Mouse (Mus musculus) lung, embryonic 14.5 days (tissue): ENCODE results near the gene Dcaf6. TPM values are rescaled to one million over a fixed set of nuclear protein-coding genes. Genes with fewer than 3 reads are reported as not detected.

Experiments used
- ATAC-seq: fragments of 200-750 bp; cut with Nextera tagmentation; 2 replicates; pipeline ENCODE4 v1.8.0; 2017; ENCODE audit warnings: mild to moderate bottlenecking, moderate TSS enrichment, moderate library complexity; ENCODE audit not compliant: insufficient read depth
- DNase-seq: peaks from one replicate; pipeline ENCODE4 v3.0.0-alpha.2; 2015
- H3K27ac ChIP-seq: fragments of 300-500 bp; sonication (generic); 2 replicates; pipeline ENCODE4 v1.5.1; 2014; ENCODE audit warnings: low read depth, mild to moderate bottlenecking, moderate library complexity
- H3K27me3 ChIP-seq: fragments of 300-500 bp; sonication (generic); 2 replicates; pipeline ENCODE4 v1.6.1; 2014; ENCODE audit warnings: low read length, control low read depth; ENCODE audit not compliant: insufficient read depth
- H3K36me3 ChIP-seq: fragments of 300-500 bp; sonication (generic); 2 replicates; pipeline ENCODE4 v1.6.1; 2014; ENCODE audit warnings: control low read depth; ENCODE audit not compliant: insufficient read depth
- H3K4me1 ChIP-seq: fragments of 300-500 bp; sonication (generic); 2 replicates; pipeline ENCODE4 v1.6.1; 2014; ENCODE audit warnings: antibody characterized with exemption, control low read depth; ENCODE audit not compliant: insufficient read depth
- H3K4me2 ChIP-seq: fragments of 300-500 bp; sonication (generic); 2 replicates; pipeline ENCODE4 v1.6.1; 2014; ENCODE audit warnings: mild to moderate bottlenecking
- H3K4me3 ChIP-seq: fragments of 300-500 bp; sonication (generic); 2 replicates; pipeline ENCODE4 v1.5.1; 2014; ENCODE audit warnings: low read depth, low read length
- H3K9ac ChIP-seq: fragments of 300-500 bp; sonication (generic); 2 replicates; pipeline ENCODE4 v1.6.1; 2014
- H3K9me3 ChIP-seq: fragments of 300-500 bp; sonication (generic); 2 replicates; pipeline ENCODE4 v1.6.1; 2016; ENCODE audit warnings: low read depth, low read length, control low read depth
- CTCF ChIP-seq: IDR thresholded peaks from 2 replicates; pipeline ENCODE4 v1.5.1; 2016; ENCODE audit warnings: antibody characterized with exemption, low read depth
- WGBS: fragments of 180-500 bp; shearing (Covaris S2); extraction: QIAGEN DNeasy Blood & Tissue Kit; methylation state at CpG from one replicate; pipeline ENCODE4 v1.1.7; 2014; 5-methylcytosine and 5-hydroxymethylcytosine counted together
- polyA plus RNA-seq: library from polyadenylated mRNA; unstranded; fragments of >200 nt; fragmentation: Nextera tagmentation; extraction: Ambion mirVana; gene quantifications from 2 replicates; pipeline ENCODE4 v1.2.1, GENCODE M21; 2014

Gene Dcaf6
- polyA plus RNA-seq, 1 experiment from 2014 or later, result 12.7 TPM

DNA sequence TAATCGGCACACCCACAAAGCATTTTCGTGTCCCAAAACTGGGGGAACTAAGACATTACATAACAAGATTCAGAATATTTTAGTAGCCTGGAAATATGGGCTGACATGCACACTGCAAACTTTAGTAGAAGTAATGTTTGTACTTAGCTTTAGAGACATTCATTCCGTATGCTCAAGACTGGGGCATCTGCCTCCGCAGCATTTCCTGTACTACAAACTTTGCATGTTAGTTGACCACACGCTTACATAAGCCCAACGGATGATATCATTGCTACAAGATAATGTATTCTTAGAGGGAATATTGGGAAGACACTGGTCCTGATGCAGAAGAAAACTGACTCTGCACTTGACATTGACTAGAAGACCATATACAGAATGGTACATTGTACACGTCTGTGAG lies 155.9 kb downstream of the Dcaf6 start:
- Histone ChIP-seq H3K27me3 (no peaks in the 10 kb centered on the region), H3K27ac (no peak overlapping the region), H3K9me3 (no peaks in the 10 kb centered on the region), H3K4me3 (no peak overlapping the region), H3K9ac (no peak overlapping the region), H3K4me1 (0 out of 2 replicates have a peak, but pooled peaks cover 8% of the 10 kb centered on the region), H3K4me2 (no peak overlapping the region), H3K36me3 (peaks cover 16% of the 10 kb centered on the region; the same call in 1 of the 2 replicates)
- no peak for TF ChIP-seq CTCF
- ATAC-seq (no peak), DNase-seq (no peak)
- WGBS, result 85% methylated on average over 7 of the region's 7 CpGs

DNA sequence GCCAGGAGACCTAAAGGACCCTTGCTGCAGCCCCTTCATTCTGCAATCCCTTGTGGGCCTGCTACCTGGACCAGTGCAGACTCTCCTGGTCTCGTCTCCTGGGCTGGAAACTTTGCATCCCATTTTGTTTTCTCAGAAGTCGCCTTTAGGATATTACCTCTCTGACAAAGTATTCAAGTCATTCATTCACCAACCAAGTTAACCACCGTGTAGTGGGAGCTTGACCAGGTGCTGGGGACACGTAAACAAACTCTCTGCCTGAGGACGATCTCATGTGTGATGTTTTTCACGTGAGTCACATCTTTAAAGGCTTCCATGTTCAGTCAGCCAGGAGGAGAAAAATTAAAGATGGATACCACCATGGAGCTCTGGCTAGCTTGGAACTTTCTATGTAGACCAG lies 157.1 kb downstream of the Dcaf6 start:
- H3K36me3 ChIP-seq, result peaks cover 16% of the 10 kb centered on the region; the same call in 1 of the 2 replicates
- no peaks in the 10 kb centered on the region for H3K9me3 ChIP-seq
- H3K9ac ChIP-seq, result no peak overlapping the region
- 65% methylated on average over 6 of the region's 6 CpGs for WGBS
- no peak overlapping the region for H3K4me2 ChIP-seq
- H3K27ac ChIP-seq, result 0 out of 2 replicates have a peak overlapping the region, but pooled peaks have one; percentile 13
- TF ChIP-seq CTCF, result no peak
- no peaks in the 10 kb centered on the region for H3K27me3 ChIP-seq
- no peak; the same call in 1 of the 2 replicates for ATAC-seq
- DNase-seq, result no peak
- no peak overlapping the region for H3K4me3 ChIP-seq
- 0 out of 2 replicates have a peak, but pooled peaks cover 8% of the 10 kb centered on the region for H3K4me1 ChIP-seq

DNA sequence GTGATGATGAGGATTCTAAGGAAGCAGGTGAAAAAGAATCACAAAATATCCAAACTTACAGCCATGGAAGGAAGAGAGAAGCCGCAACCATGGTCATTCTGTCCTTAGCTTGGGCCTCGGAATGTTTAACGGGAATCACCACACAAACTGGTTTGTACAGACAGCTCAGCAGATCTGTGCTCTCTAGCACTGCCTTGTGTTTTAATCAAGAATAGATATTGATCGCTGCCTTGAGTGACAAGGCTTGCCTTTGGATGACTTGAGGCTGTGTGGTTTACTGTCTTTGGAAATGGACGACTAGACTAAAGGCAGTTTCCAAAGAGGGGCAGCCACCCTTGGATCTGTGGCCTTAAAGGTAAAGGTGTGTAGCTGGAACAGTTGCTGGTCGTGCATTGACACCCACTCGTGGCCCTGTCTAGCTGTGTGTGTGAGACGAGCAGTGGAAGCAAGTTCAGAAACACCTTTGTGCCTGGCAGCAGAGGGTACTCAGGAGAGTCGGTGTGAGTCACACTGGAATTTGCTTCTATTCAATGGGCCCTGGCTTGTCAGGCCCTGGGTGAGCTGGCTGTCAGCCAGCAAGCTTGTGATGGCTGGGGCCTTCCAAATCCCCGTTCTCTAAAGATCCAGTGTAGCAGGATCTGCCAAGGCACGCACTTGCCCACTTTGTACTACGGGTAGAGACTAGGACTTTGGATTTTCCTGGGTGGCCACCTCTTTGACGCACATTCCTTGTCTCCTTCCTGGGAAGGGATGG lies 157.6 kb downstream of the Dcaf6 start:
- Histone ChIP-seq H3K4me1 (0 out of 2 replicates have a peak, but pooled peaks cover 8% of the 10 kb centered on the region), H3K27me3 (no peaks in the 10 kb centered on the region), H3K9ac (no peak overlapping the region), H3K9me3 (no peaks in the 10 kb centered on the region), H3K27ac (peak overlapping the region; percentile 77; the same call in 1 of the 2 replicates), H3K36me3 (peaks cover 11% of the 10 kb centered on the region; the same call in 1 of the 2 replicates), H3K4me3 (no peak overlapping the region), H3K4me2 (no peak overlapping the region)
- TF ChIP-seq CTCF, result no peak
- ATAC-seq (peak; percentile 91), DNase-seq (peak; percentile 89)
- WGBS, result 64% methylated on average over 13 of the region's 13 CpGs

DNA sequence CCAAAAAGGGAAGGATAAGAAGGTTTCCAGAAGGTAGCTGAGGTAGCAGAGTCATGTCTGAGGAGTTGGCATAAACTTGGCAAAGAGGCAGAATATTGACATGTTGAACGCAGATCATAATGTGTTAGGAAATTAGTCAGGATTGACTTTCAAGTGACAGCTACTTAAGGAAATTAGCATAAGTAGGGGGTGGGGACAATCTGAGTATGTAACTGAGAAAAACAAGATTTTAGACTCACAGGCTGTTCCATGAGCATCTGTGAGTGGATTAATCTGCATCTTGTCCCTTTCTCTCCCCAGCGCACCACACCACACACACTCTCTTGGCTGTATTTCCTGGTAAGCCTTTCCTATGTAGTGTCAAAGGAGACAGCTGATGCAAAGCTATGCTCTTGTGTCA lies 158.7 kb downstream of the Dcaf6 start:
- H3K4me3 ChIP-seq, result no peak overlapping the region
- DNase-seq (no peak), ATAC-seq (no peak)
- H3K4me1 ChIP-seq, result 0 out of 2 replicates have a peak, but pooled peaks cover 8% of the 10 kb centered on the region
- no peak for TF ChIP-seq CTCF
- H3K9me3 ChIP-seq, result no peaks in the 10 kb centered on the region
- H3K27me3 ChIP-seq, result no peaks in the 10 kb centered on the region
- H3K36me3 ChIP-seq, result peaks cover 8% of the 10 kb centered on the region; the same call in 1 of the 2 replicates
- no peak overlapping the region for H3K27ac ChIP-seq
- no peak overlapping the region for H3K9ac ChIP-seq
- no peak overlapping the region for H3K4me2 ChIP-seq
- WGBS, result 88% methylated on average over 2 of the region's 2 CpGs

DNA sequence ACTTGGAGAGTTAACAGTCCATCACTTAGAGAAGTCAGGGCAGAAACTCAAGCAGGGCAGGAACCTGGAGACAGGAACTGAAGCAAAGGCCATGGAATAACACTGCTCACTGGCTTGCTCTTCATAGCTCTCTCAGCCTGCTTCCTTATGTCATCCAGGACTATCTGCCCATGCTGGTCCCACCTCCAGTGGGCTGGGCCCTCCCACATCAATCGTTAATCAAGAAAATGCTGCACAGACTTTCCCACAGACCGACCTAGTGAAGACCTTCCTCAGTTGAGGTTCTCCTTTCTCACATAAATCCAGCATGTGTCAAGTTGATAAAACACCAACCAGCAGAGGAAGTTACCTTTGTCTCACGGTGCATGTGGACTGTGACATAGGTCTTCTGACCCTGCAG lies 159.2 kb downstream of the Dcaf6 start:
- ATAC-seq (no peak), DNase-seq (no peak)
- 65% methylated on average over 3 of the region's 3 CpGs for WGBS
- H3K4me3 ChIP-seq, result no peak overlapping the region
- TF ChIP-seq CTCF, result no peak
- no peak overlapping the region for H3K27ac ChIP-seq
- 0 out of 2 replicates have a peak, but pooled peaks cover 8% of the 10 kb centered on the region for H3K4me1 ChIP-seq
- H3K4me2 ChIP-seq, result no peak overlapping the region
- no peak overlapping the region for H3K9ac ChIP-seq
- H3K27me3 ChIP-seq, result no peaks in the 10 kb centered on the region
- no peaks in the 10 kb centered on the region for H3K9me3 ChIP-seq
- peaks cover 5% of the 10 kb centered on the region; the same call in 1 of the 2 replicates for H3K36me3 ChIP-seq

DNA sequence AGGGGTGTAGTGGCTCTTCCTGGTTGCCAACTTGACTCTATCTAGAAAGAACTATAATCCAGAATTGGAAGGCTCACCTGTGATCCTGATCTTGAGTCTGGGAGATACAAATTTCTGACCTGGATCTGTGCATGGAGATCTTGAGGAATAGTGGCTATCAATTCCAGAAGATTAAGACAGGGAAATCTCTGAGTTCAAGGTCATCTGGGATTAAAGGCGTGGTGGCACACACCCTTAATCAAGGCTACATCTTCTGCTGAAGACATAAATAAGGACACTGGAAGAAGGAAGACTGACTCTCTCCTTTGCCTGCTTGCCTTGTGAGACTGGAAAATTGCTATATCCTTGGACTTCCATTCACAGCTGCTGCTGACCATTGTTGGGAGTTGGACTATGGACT lies 164.8 kb downstream of the Dcaf6 start, which contains the start of gene Gpr161:
TSS of gene Gpr161 (plus strand) at position 301 of the 400 bp plus-strand sequence.
- no peaks in the 10 kb centered on the region for H3K27me3 ChIP-seq

DNA sequence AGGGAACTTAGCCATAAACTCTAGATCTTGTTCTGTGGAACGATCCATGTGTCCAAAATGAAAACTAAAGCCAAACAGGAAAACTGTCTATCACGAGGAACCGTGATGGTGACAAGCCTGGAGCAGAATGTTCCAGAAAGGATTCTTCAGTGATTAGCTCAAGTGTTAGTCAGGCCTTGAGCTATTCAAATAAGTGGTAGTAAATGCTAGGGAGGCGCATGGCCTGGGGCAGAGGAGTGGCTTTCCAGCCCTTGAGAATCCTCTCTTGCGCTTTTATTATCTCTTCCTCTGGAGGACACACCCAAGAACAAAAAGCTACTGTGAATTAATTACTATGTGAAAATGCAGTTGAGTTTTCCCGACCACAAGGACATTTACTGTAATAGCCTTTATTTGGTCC lies 168.7 kb downstream of the Dcaf6 start:
- DNase-seq (no peak), ATAC-seq (no peak)
- no peaks in the 10 kb centered on the region for H3K27me3 ChIP-seq
- no peak overlapping the region for H3K4me2 ChIP-seq
- no peak overlapping the region for H3K9ac ChIP-seq
- TF ChIP-seq CTCF, result no peak
- WGBS, result 81% methylated on average over 6 of the region's 6 CpGs
- H3K36me3 ChIP-seq, result peaks cover 3% of the 10 kb centered on the region; the same call in 1 of the 2 replicates
- H3K4me3 ChIP-seq, result no peak overlapping the region
- no peaks in the 10 kb centered on the region for H3K9me3 ChIP-seq
- H3K27ac ChIP-seq, result no peak overlapping the region
- H3K4me1 ChIP-seq, result no peaks in the 10 kb centered on the region

More for the DNA sequence above, 164.8 kb downstream of the Dcaf6 start, which contains the start of gene Gpr161:
- DNase-seq, result no peak
- H3K9me3 ChIP-seq, result no peaks in the 10 kb centered on the region
- no peak within 1 kb of the TSS for H3K4me2 ChIP-seq
- H3K27ac ChIP-seq, result no peak within 1 kb of the TSS
- no peak within 1 kb of the TSS for H3K9ac ChIP-seq
- 95% methylated on average over 1 of the region's 1 CpGs for WGBS
- no peak within 1 kb of the TSS for H3K4me3 ChIP-seq
- TF ChIP-seq CTCF, result no peak
- H3K36me3 ChIP-seq, result peaks cover 6% of the 10 kb centered on the region; the same call in 1 of the 2 replicates
- no peaks in the 10 kb centered on the region for H3K4me1 ChIP-seq
- ATAC-seq, result no peak
